9 mouse cellular contexts compared by ENCODE assay signal in genomic region chr4:76447396-76447795, GRCm38 (mm10).
DNase-seq lines count a peak whose midpoint lies in the region; ATAC-seq lines count a peak whose summit lies in the region.
"Had no signal": no experiment of that assay in that cellular context is flagged by ENCODE, and none has a peak within 500 bp of the region (broad histone marks: within the 10 kb centered on the region; RNA-seq: fewer than 3 reads in every experiment).

No protein-coding gene starts in this region.

- no peak overlapping the region for H3K4me3 ChIP-seq in heart, embryonic 16.5 days (ENCODE audit: low read length)
- no peak overlapping the region for H3K4me3 ChIP-seq in heart, embryonic 12.5 days
- no peak overlapping the region for H3K4me3 ChIP-seq in neural tube, embryonic 12.5 days
- peak overlapping the region; percentile 82; the same call in 1 of the 2 replicates for H3K4me3 ChIP-seq in limb, embryonic 12.5 days (replicated peaks)

- peak overlapping the region; percentile 74; the same call in 1 of the 2 replicates for H3K4me2 ChIP-seq in heart, embryonic 16.5 days (ENCODE audit: low read depth, low read length)
- no peak overlapping the region for H3K4me2 ChIP-seq in heart, embryonic 12.5 days
- H3K4me2 ChIP-seq in neural tube, embryonic 12.5 days (replicated peaks): peak overlapping the region; percentile 79
- peak overlapping the region; percentile 76 for H3K4me2 ChIP-seq in limb, embryonic 12.5 days

- H3K9me3 ChIP-seq in heart, embryonic 16.5 days (replicated peaks; ENCODE audit: control insufficient read depth, low read length): no peaks in the 10 kb centered on the region
- no peaks in the 10 kb centered on the region for H3K9me3 ChIP-seq in heart, embryonic 12.5 days (replicated peaks)
- no peaks in the 10 kb centered on the region for H3K9me3 ChIP-seq in neural tube, embryonic 12.5 days
- no peaks in the 10 kb centered on the region for H3K9me3 ChIP-seq in limb, embryonic 12.5 days

- no peaks in the 10 kb centered on the region for H3K36me3 ChIP-seq in heart, embryonic 16.5 days (ENCODE audit: control insufficient read depth, insufficient read depth)
- H3K36me3 ChIP-seq in heart, embryonic 12.5 days: no peaks in the 10 kb centered on the region
- no peaks in the 10 kb centered on the region for H3K36me3 ChIP-seq in neural tube, embryonic 12.5 days
- no peaks in the 10 kb centered on the region for H3K36me3 ChIP-seq in limb, embryonic 12.5 days

- no peak overlapping the region for H3K27ac ChIP-seq in heart, embryonic 16.5 days (ENCODE audit: low read length)
- no peak overlapping the region for H3K27ac ChIP-seq in heart, embryonic 12.5 days (ENCODE audit: poor library complexity, severe bottlenecking)
- H3K27ac ChIP-seq in neural tube, embryonic 12.5 days: no peak overlapping the region
- no peak overlapping the region for H3K27ac ChIP-seq in limb, embryonic 12.5 days

- H3K27me3 ChIP-seq in heart, embryonic 16.5 days (ENCODE audit: control insufficient read depth, insufficient read depth, low read length): no peaks in the 10 kb centered on the region
- H3K27me3 ChIP-seq in heart, embryonic 12.5 days (replicated peaks): no peaks in the 10 kb centered on the region
- H3K27me3 ChIP-seq in neural tube, embryonic 12.5 days (replicated peaks): no peaks in the 10 kb centered on the region
- no peaks in the 10 kb centered on the region for H3K27me3 ChIP-seq in limb, embryonic 12.5 days

- ATAC-seq in heart, embryonic 16.5 days (replicated peaks; ENCODE audit: extremely low read depth, insufficient read depth, low FRiP score): no peak
- no peak for ATAC-seq in heart, embryonic 12.5 days (ENCODE audit: insufficient number of reproducible peaks, low FRiP score)
- no peak for ATAC-seq in neural tube, embryonic 12.5 days (ENCODE audit: low FRiP score, low read depth)
- ATAC-seq in limb, embryonic 12.5 days (ENCODE audit: insufficient number of reproducible peaks, insufficient read depth, low FRiP score, low TSS enrichment, low read depth): no peak
- no peak for ATAC-seq in frontal cortex, adult (ENCODE audit: low TSS enrichment)

- peaks cover 9% of the 10 kb centered on the region for H3K4me1 ChIP-seq in heart, embryonic 16.5 days (ENCODE audit: control insufficient read depth, insufficient read depth, low read length)
- peaks cover 6% of the 10 kb centered on the region for H3K4me1 ChIP-seq in heart, embryonic 12.5 days (replicated peaks)
- peaks cover 7% of the 10 kb centered on the region for H3K4me1 ChIP-seq in neural tube, embryonic 12.5 days
- H3K4me1 ChIP-seq in limb, embryonic 12.5 days (replicated peaks): peaks cover 13% of the 10 kb centered on the region; the same call in 1 of the 2 replicates

- H3K9ac ChIP-seq in heart, embryonic 16.5 days (ENCODE audit: low read length): no peak overlapping the region
- H3K9ac ChIP-seq in heart, embryonic 12.5 days: no peak overlapping the region
- H3K9ac ChIP-seq in neural tube, embryonic 12.5 days: no peak overlapping the region
- H3K9ac ChIP-seq in limb, embryonic 12.5 days (replicated peaks): no peak overlapping the region

- no peak for DNase-seq in neural tube, embryonic 10.5 days (ENCODE audit: extremely low spot score, low spot score)
- no peak for DNase-seq in layer of hippocampus, adult 8-10 months (ENCODE audit: low spot score in 2 of 2)
- DNase-seq in adrenal gland, adult 8-10 months: no peak
- DNase-seq: gastrocnemius, postnatal 25 days had no signal
